Mouse (Mus musculus) macrophage (primary cell): ENCODE results near the gene Cd3d. TPM values are rescaled to one million over a fixed set of nuclear protein-coding genes. Genes with fewer than 3 reads are reported as not detected.

Experiments used
- H3K27ac ChIP-seq: fragments of 350-480 bp; formaldehyde crosslinking; 2 replicates; pipeline ENCODE4 v1.9.0; 2021
- H3K36me3 ChIP-seq: fragments of 350-480 bp; formaldehyde crosslinking; 2 replicates; pipeline ENCODE4 v1.9.0; 2021; ENCODE audit errors: inconsistent target
- H3K4me3 ChIP-seq: fragments of 350-480 bp; formaldehyde crosslinking; 2 replicates; pipeline ENCODE4 v1.9.0; 2021; ENCODE audit errors: inconsistent target
- H3K79me2 ChIP-seq: fragments of 350-480 bp; formaldehyde crosslinking; 2 replicates; pipeline ENCODE4 v1.9.0; 2021; ENCODE audit errors: inconsistent target
- WGBS: methylation state at CpG from one replicate; pipeline ENCODE4 v1.1.7; 2026; ENCODE audit warnings: inconsistent platforms; ENCODE audit not compliant: missing documents; 5-methylcytosine and 5-hydroxymethylcytosine counted together
- polyA plus RNA-seq: library from polyadenylated mRNA; stranded (reverse); fragments of 250-400 nt; gene quantifications from 3 replicates; pipeline ENCODE4 v1.2.4, GENCODE M21; 2018; ENCODE audit warnings: inconsistent platforms

Gene Cd3d
- polyA plus RNA-seq, 1 experiment from 2014 or later: 0.20 TPM

DNA sequence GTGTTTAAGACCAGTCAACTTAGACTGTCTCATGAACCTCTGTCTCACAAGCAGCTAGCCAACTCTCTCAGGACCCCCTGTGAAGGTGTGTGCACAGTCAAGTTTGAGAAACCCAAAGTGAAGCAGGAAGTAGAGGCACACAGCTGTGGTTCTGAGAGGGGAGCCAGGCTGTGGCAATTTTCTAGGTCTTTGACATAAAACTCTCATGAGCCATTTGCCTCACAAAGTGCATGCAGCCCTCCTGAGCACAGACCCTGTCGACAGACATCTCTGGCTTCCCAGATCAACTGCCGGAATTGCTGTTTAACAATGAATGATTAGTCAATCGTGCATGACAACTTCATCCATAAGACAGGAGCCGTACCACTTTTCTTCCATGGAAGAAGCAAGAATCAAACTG lies 26.8 kb downstream of the Cd3d start:
- Histone ChIP-seq H3K4me3 (no peak overlapping the region), H3K79me2 (no peaks in the 10 kb centered on the region), H3K36me3 (no peaks in the 10 kb centered on the region), H3K27ac (no peak overlapping the region)
- WGBS: 90% methylated on average over 4 of the region's 4 CpGs

- Histone ChIP-seq H3K27ac (no peak within 1 kb of the TSS), H3K36me3 (no peaks in the 10 kb centered on the region), H3K4me3 (no peak within 1 kb of the TSS), H3K79me2 (no peaks in the 10 kb centered on the region)
- WGBS: 90% methylated on average over 19 of the region's 19 CpGs
These were observed 27.8 kb downstream of the Cd3d start, which contains the start of gene Cd3e for GRCm38 (mm10) chr9:45009180-45010078. Gene Cd3e, minus strand, starts transcription at chr9:45009627.

DNA sequence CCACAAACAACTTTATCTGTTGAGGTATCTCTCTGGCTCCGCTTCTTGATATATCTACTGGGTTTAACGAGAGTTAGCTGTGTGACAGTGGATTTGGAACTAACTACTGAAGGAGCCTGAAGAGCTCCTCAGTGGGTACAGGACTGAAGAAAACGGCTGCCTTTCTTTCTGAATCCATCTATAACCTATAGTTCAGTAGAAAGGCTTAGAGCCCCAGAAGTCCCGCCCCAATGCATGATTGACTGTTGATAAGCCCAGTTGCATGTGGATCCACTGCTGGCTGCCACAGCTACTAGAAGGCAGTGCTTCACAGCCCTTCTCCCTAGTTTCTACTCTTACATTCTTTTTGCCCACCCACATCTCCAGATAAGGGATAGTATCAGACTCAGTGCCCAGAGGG lies 28.9 kb downstream of the Cd3d start:
- Histone ChIP-seq H3K27ac (no peak overlapping the region), H3K36me3 (no peaks in the 10 kb centered on the region), H3K79me2 (no peaks in the 10 kb centered on the region), H3K4me3 (no peak overlapping the region)
- 46% methylated on average over 4 of the region's 4 CpGs for WGBS

GRCm38 (mm10) chr9:45011291-45011690 lies 29.7 kb downstream of the Cd3d start:
- Histone ChIP-seq H3K27ac (no peak overlapping the region), H3K4me3 (no peak overlapping the region), H3K36me3 (no peaks in the 10 kb centered on the region), H3K79me2 (no peaks in the 10 kb centered on the region)
- 71% methylated on average over 5 of the region's 6 CpGs for WGBS

DNA sequence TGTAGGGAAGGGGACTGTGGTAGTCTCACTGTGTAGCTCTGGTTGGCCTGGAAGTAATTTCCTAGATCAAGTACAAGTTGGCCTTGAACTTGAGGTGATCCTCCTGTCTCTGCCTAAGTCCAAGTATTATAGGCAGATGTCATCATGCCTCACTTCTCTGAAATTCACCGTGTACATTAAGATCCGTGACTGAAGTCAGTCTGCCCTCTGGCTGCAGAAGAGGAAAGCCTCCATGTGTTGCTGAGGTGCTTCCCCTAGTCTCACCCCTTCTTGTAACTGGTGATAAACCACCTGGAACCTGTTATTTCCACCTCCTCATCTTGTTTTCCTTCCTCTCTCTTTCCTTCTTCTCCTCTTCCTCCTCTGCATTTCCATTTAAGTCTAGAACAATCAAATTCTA lies 33.3 kb downstream of the Cd3d start:
- Histone ChIP-seq H3K27ac (no peak overlapping the region), H3K36me3 (no peaks in the 10 kb centered on the region), H3K4me3 (no peak overlapping the region), H3K79me2 (no peaks in the 10 kb centered on the region)
- 26% methylated on average over 2 of the region's 2 CpGs for WGBS

GRCm38 (mm10) chr9:45015841-45016240 lies 34.3 kb downstream of the Cd3d start:
- WGBS: 75% methylated on average over 3 of the region's 3 CpGs
- Histone ChIP-seq H3K27ac (no peak overlapping the region), H3K36me3 (no peaks in the 10 kb centered on the region), H3K4me3 (no peak overlapping the region), H3K79me2 (no peaks in the 10 kb centered on the region)

DNA sequence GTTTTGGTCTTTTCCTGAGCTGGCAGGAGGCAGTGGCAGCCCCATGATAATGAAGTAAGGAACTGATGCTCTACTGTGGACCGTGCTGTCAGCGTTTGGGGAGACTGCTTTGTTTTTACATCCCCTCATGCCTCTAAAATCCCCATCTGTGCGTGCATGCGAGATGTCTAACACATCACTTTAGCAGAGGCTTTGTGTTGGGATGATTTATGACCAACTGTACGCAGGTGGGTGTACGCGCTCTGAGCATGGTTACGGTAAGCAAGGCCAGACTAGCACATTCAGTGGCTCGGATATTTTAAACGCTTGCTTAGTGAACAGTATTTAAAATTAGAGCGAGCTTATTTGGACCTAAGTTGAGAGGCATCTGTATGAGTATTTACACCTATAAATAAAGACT lies 36.4 kb downstream of the Cd3d start:
- 81% methylated on average over 11 of the region's 11 CpGs for WGBS
- H3K27ac ChIP-seq: no peak overlapping the region
- no peaks in the 10 kb centered on the region for H3K36me3 ChIP-seq
- H3K4me3 ChIP-seq: no peak overlapping the region
- no peaks in the 10 kb centered on the region for H3K79me2 ChIP-seq

DNA sequence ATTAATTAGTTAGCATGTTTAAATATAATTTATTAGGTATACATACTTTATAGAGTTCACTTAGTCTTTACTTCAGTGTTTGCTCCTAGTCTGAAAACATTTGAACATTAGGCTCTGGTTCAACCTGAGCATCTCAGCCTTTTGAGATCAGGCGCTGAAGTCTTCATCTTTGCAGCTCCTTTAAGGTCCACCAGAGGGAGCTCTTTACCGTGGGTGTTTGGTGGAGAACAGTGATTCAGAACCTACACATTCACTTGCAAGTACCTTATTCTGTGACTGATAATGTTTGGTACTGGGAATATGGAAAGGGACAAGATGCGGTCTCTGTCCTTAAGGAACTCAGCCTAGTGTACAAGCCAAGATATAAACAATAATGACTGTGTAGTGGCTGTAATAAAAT lies 41.2 kb downstream of the Cd3d start:
- no peaks in the 10 kb centered on the region for H3K79me2 ChIP-seq
- no peak overlapping the region for H3K4me3 ChIP-seq
- H3K27ac ChIP-seq: no peak overlapping the region
- H3K36me3 ChIP-seq: no peaks in the 10 kb centered on the region
- WGBS: 4% methylated on average over 3 of the region's 3 CpGs

GRCm38 (mm10) chr9:45023638-45024037 lies 42.1 kb downstream of the Cd3d start:
- no peaks in the 10 kb centered on the region for H3K36me3 ChIP-seq
- no peaks in the 10 kb centered on the region for H3K79me2 ChIP-seq
- H3K27ac ChIP-seq: no peak overlapping the region
- H3K4me3 ChIP-seq: no peak overlapping the region
- WGBS: 70% methylated on average over 3 of the region's 3 CpGs

DNA sequence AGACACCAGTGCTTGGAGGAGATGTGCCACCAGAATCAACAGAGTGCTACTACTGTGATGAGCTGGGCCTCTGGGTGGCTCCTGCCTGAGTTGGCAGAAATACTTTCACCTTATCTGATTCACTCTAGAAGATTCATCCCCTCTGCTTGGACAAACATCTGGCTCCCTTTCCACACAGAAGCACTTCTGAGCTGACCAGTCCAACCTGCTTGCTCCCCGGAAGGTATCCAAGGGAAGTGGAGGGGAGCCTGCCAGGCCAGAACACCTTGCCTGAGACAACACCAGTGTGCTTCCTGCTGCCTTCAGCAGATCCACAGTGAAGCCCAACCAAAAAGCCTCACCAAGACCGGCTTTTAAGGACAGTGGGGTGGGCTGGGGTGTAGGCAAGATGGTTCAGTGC lies 42.6 kb downstream of the Cd3d start:
- no peaks in the 10 kb centered on the region for H3K79me2 ChIP-seq
- 84% methylated on average over 2 of the region's 2 CpGs for WGBS

GRCm38 (mm10) chr9:45027376-45027775 lies 45.8 kb downstream of the Cd3d start:
- 36% methylated on average over 7 of the region's 8 CpGs for WGBS
- H3K4me3 ChIP-seq: no peak overlapping the region
- H3K36me3 ChIP-seq: no peaks in the 10 kb centered on the region
- no peaks in the 10 kb centered on the region for H3K79me2 ChIP-seq
- H3K27ac ChIP-seq: no peak overlapping the region

More for the DNA sequence above, 42.6 kb downstream of the Cd3d start:
- Histone ChIP-seq H3K27ac (no peak overlapping the region), H3K4me3 (no peak overlapping the region), H3K36me3 (no peaks in the 10 kb centered on the region)

DNA sequence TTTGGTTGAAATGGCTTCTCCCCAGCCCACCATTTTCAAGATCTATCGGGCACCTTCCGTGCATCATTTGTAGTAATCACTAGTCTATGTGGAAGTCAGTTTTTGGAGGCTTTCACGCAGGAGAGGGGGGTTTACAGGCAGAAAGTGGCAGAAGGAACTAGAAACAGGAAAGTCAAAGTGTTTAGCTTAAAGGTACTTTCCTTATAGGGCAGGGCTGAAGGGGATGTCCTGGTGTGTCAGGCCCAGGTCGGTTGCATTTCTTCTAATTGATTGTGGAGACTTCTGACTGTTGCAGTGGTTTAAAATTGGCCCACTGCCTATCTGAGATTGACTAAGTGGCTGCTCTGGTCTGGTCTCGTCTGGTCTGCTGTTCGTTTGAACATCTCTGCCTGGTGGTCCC lies 48.8 kb downstream of the Cd3d start:
- no peaks in the 10 kb centered on the region for H3K36me3 ChIP-seq
- WGBS: 49% methylated on average over 6 of the region's 6 CpGs
- H3K79me2 ChIP-seq: no peaks in the 10 kb centered on the region
- H3K4me3 ChIP-seq: no peak overlapping the region
- no peak overlapping the region for H3K27ac ChIP-seq

DNA sequence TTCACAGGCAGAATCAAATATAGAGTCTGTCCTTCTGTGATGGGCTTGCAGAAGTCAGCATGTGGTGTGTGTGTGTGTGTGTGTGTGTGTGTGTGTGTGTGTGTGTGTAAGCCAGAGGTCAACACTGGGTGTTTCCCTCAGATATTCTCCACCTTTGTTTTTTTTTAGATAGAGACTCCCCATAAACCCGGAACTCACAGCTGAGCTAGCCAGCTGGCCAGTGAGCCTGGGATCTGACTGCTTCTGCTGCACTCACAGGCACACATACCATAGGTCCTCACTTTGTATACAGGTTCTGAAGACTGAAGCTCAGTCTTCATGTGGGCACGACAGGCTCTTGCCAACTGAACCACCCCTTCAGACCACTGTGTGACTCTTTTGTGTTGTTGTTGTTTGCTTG lies 50.7 kb downstream of the Cd3d start:
- H3K27ac ChIP-seq: no peak overlapping the region
- no peaks in the 10 kb centered on the region for H3K36me3 ChIP-seq
- H3K79me2 ChIP-seq: no peaks in the 10 kb centered on the region
- H3K4me3 ChIP-seq: no peak overlapping the region
- WGBS: 60% methylated on average over 1 of the region's 2 CpGs

- Histone ChIP-seq H3K36me3 (no peaks in the 10 kb centered on the region), H3K27ac (no peak overlapping the region), H3K79me2 (no peaks in the 10 kb centered on the region), H3K4me3 (no peak overlapping the region)
- 91% methylated on average over 3 of the region's 3 CpGs for WGBS
These were observed 52.9 kb downstream of the Cd3d start for GRCm38 (mm10) chr9:45034526-45034925.
